Mouse (Mus musculus): ENCODE data around the gene Ppara. TPM values are rescaled to one million over a fixed set of nuclear protein-coding genes. Genes with fewer than 3 reads are reported as not detected.
"Not testable (repeated sequence)": the region's sequence is repeated elsewhere in the genome, so short reads cannot be mapped to it uniquely, and the experiment has no call there.

Gene Ppara
- polyA plus RNA-seq, 1 experiment from 2014 or later, result 51.3 TPM

DNA sequence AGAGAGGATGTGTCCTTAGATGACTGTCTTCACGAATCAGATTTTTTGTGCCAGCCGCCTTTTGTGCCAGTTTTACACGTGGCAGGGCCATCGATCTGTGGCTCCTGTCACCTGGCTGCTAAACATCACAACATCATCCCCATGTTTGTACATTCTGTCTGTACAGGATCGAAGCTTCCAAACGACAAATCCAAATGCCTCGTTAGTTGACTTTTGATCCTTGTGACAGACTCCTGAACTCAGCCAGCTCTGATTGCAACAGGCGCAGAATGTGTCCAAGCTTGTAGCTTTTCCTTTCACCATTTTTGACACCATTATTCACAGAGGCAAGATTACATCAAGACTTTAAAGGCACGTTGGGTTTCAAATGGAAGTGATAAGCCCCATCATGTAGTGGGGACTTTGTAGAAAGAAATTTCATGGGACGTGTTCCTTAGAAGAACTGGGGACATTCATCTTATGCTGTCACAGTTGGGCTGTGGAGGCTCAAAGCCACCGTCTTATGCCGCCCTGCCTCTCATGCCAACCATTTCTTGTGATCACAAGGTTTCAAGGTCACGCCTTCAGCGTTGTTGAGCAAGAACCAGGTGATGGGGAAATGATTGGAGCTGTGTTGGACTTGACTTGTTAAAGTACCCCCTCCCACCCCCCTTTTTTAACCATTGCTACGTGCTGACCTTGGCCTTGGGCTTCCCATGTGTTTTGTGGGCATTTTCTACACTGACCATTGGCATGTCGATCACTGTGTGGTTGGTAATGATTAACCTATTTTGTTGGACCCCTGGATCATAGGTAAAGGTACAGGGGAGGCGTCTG is 36.7 kb downstream of the Ppara start:
- Histone ChIP-seq H3K4me1 (ENCODE audit: control insufficient read depth, low read depth, low read length) (no peaks in the 10 kb centered on the region; the same call in none of the 2 replicates), H3K36me3 (ENCODE audit: control insufficient read depth, insufficient read depth) (no peaks in the 10 kb centered on the region), H3K9ac (ENCODE audit: low read depth, low read length) (no peak overlapping the region), H3K27me3 (ENCODE audit: control insufficient read depth, insufficient read depth, low read depth, low read length) (no peaks in the 10 kb centered on the region), H3K9me3 (replicated peaks; ENCODE audit: control insufficient read depth, low read length) (no peaks in the 10 kb centered on the region), H3K4me3 (ENCODE audit: low read depth, low read length) (no peak overlapping the region), H3K27ac (ENCODE audit: low read length) (peak overlapping the region; percentile 87), H3K4me2 (ENCODE audit: low read depth, low read length) (no peak overlapping the region)
- 48% methylated on average over 17 of the region's 17 CpGs for WGBS (ENCODE audit: insufficient replicate concordance)
- ATAC-seq (ENCODE audit: low read depth), result peak; percentile 87

- no peaks in the 10 kb centered on the region for H3K27me3 ChIP-seq (ENCODE audit: control insufficient read depth, insufficient read depth, low read depth, low read length)
- no peaks in the 10 kb centered on the region for H3K9me3 ChIP-seq (replicated peaks; ENCODE audit: control insufficient read depth, low read length)
- H3K4me1 ChIP-seq (ENCODE audit: control insufficient read depth, low read depth, low read length), result no peaks in the 10 kb centered on the region; the same call in none of the 2 replicates
- peak overlapping the region; percentile 19 for H3K4me3 ChIP-seq (ENCODE audit: low read depth, low read length)
- peak overlapping the region; percentile 24; the same call in 1 of the 2 replicates for H3K9ac ChIP-seq (ENCODE audit: low read depth, low read length)
- WGBS (ENCODE audit: insufficient replicate concordance), result 42% methylated on average over 11 of the region's 11 CpGs
- no peaks in the 10 kb centered on the region for H3K36me3 ChIP-seq (ENCODE audit: control insufficient read depth, insufficient read depth)
- ATAC-seq (ENCODE audit: low read depth), result no peak
- H3K4me2 ChIP-seq (ENCODE audit: low read depth, low read length), result no peak overlapping the region
- H3K27ac ChIP-seq (ENCODE audit: low read length), result peak overlapping the region; percentile 79
These were observed 37.5 kb downstream of the Ppara start for GRCm38 (mm10) chr15:85772146-85772740.

GRCm38 (mm10) chr15:85774419-85774818 is 39.6 kb downstream of the Ppara start:
- Histone ChIP-seq H3K27ac (ENCODE audit: low read length) (no peak overlapping the region), H3K27me3 (ENCODE audit: control insufficient read depth, insufficient read depth, low read depth, low read length) (no peaks in the 10 kb centered on the region), H3K4me2 (ENCODE audit: low read depth, low read length) (no peak overlapping the region), H3K4me3 (ENCODE audit: low read depth, low read length) (no peak overlapping the region), H3K9me3 (replicated peaks; ENCODE audit: control insufficient read depth, low read length) (no peaks in the 10 kb centered on the region), H3K36me3 (ENCODE audit: control insufficient read depth, insufficient read depth) (no peaks in the 10 kb centered on the region), H3K9ac (ENCODE audit: low read depth, low read length) (no peak overlapping the region), H3K4me1 (ENCODE audit: control insufficient read depth, low read depth, low read length) (no peaks in the 10 kb centered on the region; the same call in none of the 2 replicates)
- ATAC-seq (ENCODE audit: low read depth), result no peak
- WGBS (ENCODE audit: insufficient replicate concordance), result 60% methylated on average over 9 of the region's 9 CpGs

DNA sequence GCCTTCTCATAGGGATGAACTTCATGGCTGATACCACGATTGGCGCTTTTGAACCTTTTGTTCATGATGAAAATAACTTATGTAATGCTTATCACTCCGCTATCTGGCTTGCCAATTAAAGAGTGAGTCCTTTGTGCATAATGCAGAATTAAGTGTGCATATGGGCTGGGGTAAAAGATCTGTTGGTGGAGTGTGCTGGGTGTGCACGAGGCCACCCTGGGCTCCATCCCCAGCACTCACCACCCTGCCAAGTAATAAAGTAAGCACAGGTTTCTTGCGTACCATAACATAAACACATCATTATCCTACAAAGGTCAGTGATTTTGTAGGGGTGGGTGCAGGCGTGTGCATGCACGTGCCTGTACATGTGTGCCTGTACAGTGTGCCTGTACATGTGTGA is 40.2 kb downstream of the Ppara start:
- Histone ChIP-seq H3K9me3 (replicated peaks; ENCODE audit: control insufficient read depth, low read length) (no peaks in the 10 kb centered on the region), H3K27me3 (ENCODE audit: control insufficient read depth, insufficient read depth, low read depth, low read length) (no peaks in the 10 kb centered on the region), H3K9ac (ENCODE audit: low read depth, low read length) (no peak overlapping the region), H3K36me3 (ENCODE audit: control insufficient read depth, insufficient read depth) (no peaks in the 10 kb centered on the region), H3K4me3 (ENCODE audit: low read depth, low read length) (no peak overlapping the region), H3K4me1 (ENCODE audit: control insufficient read depth, low read depth, low read length) (no peaks in the 10 kb centered on the region; the same call in 1 of the 2 replicates), H3K27ac (ENCODE audit: low read length) (no peak overlapping the region), H3K4me2 (ENCODE audit: low read depth, low read length) (no peak overlapping the region)
- no peak for ATAC-seq (ENCODE audit: low read depth)
- WGBS (ENCODE audit: insufficient replicate concordance), result 67% methylated on average over 7 of the region's 7 CpGs

DNA sequence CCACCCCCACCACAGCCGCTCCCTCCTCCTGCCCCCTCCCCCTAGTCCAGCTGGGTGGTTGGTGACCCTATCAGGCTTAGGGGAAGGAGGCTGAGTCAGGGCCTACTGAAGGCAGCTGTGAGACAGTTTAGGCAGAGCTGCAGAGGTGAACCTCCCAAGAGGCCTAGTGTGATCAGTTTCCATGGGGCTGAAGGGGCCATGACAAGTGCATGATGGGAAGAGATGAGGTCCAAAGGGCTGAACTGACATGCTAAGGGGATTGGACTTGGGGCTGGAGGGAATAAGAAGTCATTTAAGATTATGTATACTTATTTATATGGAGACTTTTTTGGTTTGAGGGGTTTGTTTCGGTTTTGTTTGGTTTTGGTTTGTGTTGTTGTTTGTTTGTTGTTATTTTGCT is 41.5 kb downstream of the Ppara start:
- WGBS (ENCODE audit: insufficient replicate concordance), result 38% methylated on average over 2 of the region's 2 CpGs
- no peaks in the 10 kb centered on the region; the same call in 1 of the 2 replicates for H3K4me1 ChIP-seq (ENCODE audit: control insufficient read depth, low read depth, low read length)
- no peaks in the 10 kb centered on the region for H3K36me3 ChIP-seq (ENCODE audit: control insufficient read depth, insufficient read depth)
- H3K27ac ChIP-seq (ENCODE audit: low read length), result peak overlapping the region; percentile 56; the same call in 1 of the 2 replicates
- ATAC-seq (ENCODE audit: low read depth), result no peak
- no peaks in the 10 kb centered on the region for H3K9me3 ChIP-seq (replicated peaks; ENCODE audit: control insufficient read depth, low read length)
- H3K4me3 ChIP-seq (ENCODE audit: low read depth, low read length), result no peak overlapping the region
- H3K9ac ChIP-seq (ENCODE audit: low read depth, low read length), result no peak overlapping the region
- no peak overlapping the region for H3K4me2 ChIP-seq (ENCODE audit: low read depth, low read length)
- no peaks in the 10 kb centered on the region for H3K27me3 ChIP-seq (ENCODE audit: control insufficient read depth, insufficient read depth, low read depth, low read length)

GRCm38 (mm10) chr15:85776771-85777170 is 42.0 kb downstream of the Ppara start:
- H3K4me2 ChIP-seq (ENCODE audit: low read depth, low read length), result no peak overlapping the region
- no peak overlapping the region for H3K9ac ChIP-seq (ENCODE audit: low read depth, low read length)
- peak; percentile 81 for ATAC-seq (ENCODE audit: low read depth)
- H3K27me3 ChIP-seq (ENCODE audit: control insufficient read depth, insufficient read depth, low read depth, low read length), result no peaks in the 10 kb centered on the region
- no peaks in the 10 kb centered on the region; the same call in 1 of the 2 replicates for H3K4me1 ChIP-seq (ENCODE audit: control insufficient read depth, low read depth, low read length)
- H3K27ac ChIP-seq (ENCODE audit: low read length), result no peak overlapping the region; the same call in 1 of the 2 replicates
- H3K4me3 ChIP-seq (ENCODE audit: low read depth, low read length), result no peak overlapping the region
- H3K9me3 ChIP-seq (replicated peaks; ENCODE audit: control insufficient read depth, low read length), result no peaks in the 10 kb centered on the region
- no peaks in the 10 kb centered on the region for H3K36me3 ChIP-seq (ENCODE audit: control insufficient read depth, insufficient read depth)
- 52% methylated on average over 5 of the region's 5 CpGs for WGBS (ENCODE audit: insufficient replicate concordance)

DNA sequence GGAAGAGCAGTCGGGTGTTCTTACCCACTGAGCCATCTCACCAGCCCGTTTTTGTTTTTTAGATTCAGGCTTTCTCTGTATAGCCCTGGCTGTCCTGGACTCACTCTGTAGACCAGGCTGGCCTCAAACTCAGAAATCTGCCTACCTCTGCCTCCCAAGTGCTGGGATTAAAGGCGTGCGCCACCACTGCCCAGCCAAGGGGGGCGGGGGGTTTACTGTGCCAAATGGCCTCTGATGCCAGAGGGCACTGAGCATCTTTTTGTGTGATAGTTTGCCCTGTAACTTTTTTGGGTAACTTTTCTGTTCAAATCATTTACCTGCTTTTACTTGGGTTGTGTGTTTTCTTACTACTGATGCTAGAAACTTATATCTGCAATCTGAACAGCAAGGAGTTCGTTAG is 44.1 kb downstream of the Ppara start:
- 65% methylated on average over 6 of the region's 6 CpGs for WGBS (ENCODE audit: insufficient replicate concordance)
- not testable (repeated sequence) for H3K27ac ChIP-seq (ENCODE audit: low read length); ATAC-seq (ENCODE audit: low read depth)

DNA sequence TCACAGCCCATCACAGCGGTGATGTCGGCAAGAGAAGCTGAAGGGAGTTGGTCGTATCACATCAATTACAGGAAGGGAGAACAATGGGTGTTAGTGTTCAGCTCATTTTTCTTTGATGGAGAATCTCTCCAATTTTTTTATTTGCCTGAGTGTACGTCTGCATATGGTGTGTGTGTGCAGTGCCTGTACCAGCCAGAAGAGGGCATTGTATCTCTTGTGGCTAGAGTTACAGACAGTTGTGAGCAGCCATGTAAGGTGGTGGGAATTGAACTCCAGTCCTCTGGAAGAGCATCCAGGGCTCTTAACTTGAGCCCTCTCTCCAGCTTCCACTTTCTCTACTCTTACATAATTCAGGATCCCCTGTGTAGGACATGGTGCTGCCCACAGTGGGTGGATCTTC is 48.4 kb downstream of the Ppara start:
- no peak for ATAC-seq (ENCODE audit: low read depth)
- H3K4me1 ChIP-seq (ENCODE audit: control insufficient read depth, low read depth, low read length), result no peaks in the 10 kb centered on the region
- no peaks in the 10 kb centered on the region for H3K27me3 ChIP-seq (ENCODE audit: control insufficient read depth, insufficient read depth, low read depth, low read length)
- no peaks in the 10 kb centered on the region for H3K36me3 ChIP-seq (ENCODE audit: control insufficient read depth, insufficient read depth)
- no peak overlapping the region for H3K9ac ChIP-seq (ENCODE audit: low read depth, low read length)
- no peak overlapping the region for H3K4me3 ChIP-seq (ENCODE audit: low read depth, low read length)
- H3K9me3 ChIP-seq (replicated peaks; ENCODE audit: control insufficient read depth, low read length), result no peaks in the 10 kb centered on the region
- H3K4me2 ChIP-seq (ENCODE audit: low read depth, low read length), result no peak overlapping the region
- H3K27ac ChIP-seq (ENCODE audit: low read length), result no peak overlapping the region
- WGBS (ENCODE audit: insufficient replicate concordance), result 62% methylated on average over 4 of the region's 4 CpGs

More for the DNA sequence above, 44.1 kb downstream of the Ppara start:
- not testable (repeated sequence) for H3K4me1 ChIP-seq (ENCODE audit: control insufficient read depth, low read depth, low read length); H3K9ac ChIP-seq (ENCODE audit: low read depth, low read length); H3K27me3 ChIP-seq (ENCODE audit: control insufficient read depth, insufficient read depth, low read depth, low read length); H3K36me3 ChIP-seq (ENCODE audit: control insufficient read depth, insufficient read depth); H3K9me3 ChIP-seq (replicated peaks; ENCODE audit: control insufficient read depth, low read length); H3K4me3 ChIP-seq (ENCODE audit: low read depth, low read length); H3K4me2 ChIP-seq (ENCODE audit: low read depth, low read length)

- WGBS (ENCODE audit: insufficient replicate concordance), result 69% methylated on average over 3 of the region's 3 CpGs
- H3K27ac ChIP-seq (ENCODE audit: low read length), result no peak overlapping the region
- no peaks in the 10 kb centered on the region for H3K27me3 ChIP-seq (ENCODE audit: control insufficient read depth, insufficient read depth, low read depth, low read length)
- no peaks in the 10 kb centered on the region for H3K36me3 ChIP-seq (ENCODE audit: control insufficient read depth, insufficient read depth)
- no peaks in the 10 kb centered on the region for H3K9me3 ChIP-seq (replicated peaks; ENCODE audit: control insufficient read depth, low read length)
- no peak overlapping the region for H3K4me3 ChIP-seq (ENCODE audit: low read depth, low read length)
- no peak overlapping the region for H3K4me2 ChIP-seq (ENCODE audit: low read depth, low read length)
- H3K4me1 ChIP-seq (ENCODE audit: control insufficient read depth, low read depth, low read length), result no peaks in the 10 kb centered on the region
- no peak for ATAC-seq (ENCODE audit: low read depth)
- no peak overlapping the region for H3K9ac ChIP-seq (ENCODE audit: low read depth, low read length)
These were observed 49.6 kb downstream of the Ppara start for GRCm38 (mm10) chr15:85784341-85784740.

All from liver, embryonic 16.5 days (tissue).